Mouse (Mus musculus) intestine, embryonic 14.5 days (tissue): ENCODE measurements at regions not wholly inside any gene's neighbourhood (a gene's known extent, or its start where the extent isn't known, plus 50 kb on each side); places are given as distances from the start of the nearest gene placed in this dataset.

ENCODE experiments used
- ATAC-seq: fragments of 200-750 bp; cut with Nextera tagmentation; replicated peaks from 2 replicates; pipeline ENCODE4 v1.8.0; 2017; ENCODE audit warnings: low read depth, moderate number of reproducible peaks, moderate TSS enrichment, moderate library complexity; ENCODE audit not compliant: low FRiP score, low TSS enrichment
- DNase-seq: peaks from one replicate; pipeline ENCODE4 v3.0.0-alpha.2; 2018; ENCODE audit warnings: low spot score
- H3K27ac ChIP-seq: fragments of 300-500 bp; sonication (generic); 2 replicates; pipeline ENCODE4 v1.5.1; 2014; ENCODE audit warnings: low read depth, mild to moderate bottlenecking, control low read depth
- H3K27me3 ChIP-seq: fragments of 300-500 bp; sonication (generic); replicated peaks from 2 replicates; pipeline ENCODE4 v1.6.1; 2014; ENCODE audit warnings: low read length, control low read depth; ENCODE audit not compliant: control insufficient read depth, insufficient read depth
- H3K36me3 ChIP-seq: fragments of 300-500 bp; sonication (generic); 2 replicates; pipeline ENCODE4 v1.6.1; 2014; ENCODE audit warnings: low read length, control low read depth; ENCODE audit not compliant: control insufficient read depth, insufficient read depth
- H3K4me1 ChIP-seq: fragments of 300-500 bp; sonication (generic); replicated peaks from 2 replicates; pipeline ENCODE4 v1.6.1; 2014; ENCODE audit warnings: low read length, control low read depth, mixed read lengths; ENCODE audit not compliant: control insufficient read depth, insufficient read depth
- H3K4me2 ChIP-seq: fragments of 300-500 bp; sonication (generic); 2 replicates; pipeline ENCODE4 v1.6.1; 2014; ENCODE audit warnings: low read length
- H3K4me3 ChIP-seq: fragments of 300-500 bp; sonication (generic); 2 replicates; pipeline ENCODE4 v1.5.1; 2014; ENCODE audit warnings: low read depth, low read length, control low read depth, mixed read lengths
- H3K9ac ChIP-seq: fragments of 300-500 bp; sonication (generic); 2 replicates; pipeline ENCODE4 v1.6.1; 2014; ENCODE audit warnings: mild to moderate bottlenecking, low read length
- H3K9me3 ChIP-seq: fragments of 300-500 bp; sonication (generic); 2 replicates; pipeline ENCODE4 v1.6.1; 2016; ENCODE audit warnings: low read length, control low read depth; ENCODE audit not compliant: control insufficient read depth
- WGBS: fragments of 180-500 bp; shearing (Covaris S2); extraction: QIAGEN DNeasy Blood & Tissue Kit; methylation state at CpG from one replicate; pipeline ENCODE4 v1.1.7; 2014; 5-methylcytosine and 5-hydroxymethylcytosine counted together

DNA sequence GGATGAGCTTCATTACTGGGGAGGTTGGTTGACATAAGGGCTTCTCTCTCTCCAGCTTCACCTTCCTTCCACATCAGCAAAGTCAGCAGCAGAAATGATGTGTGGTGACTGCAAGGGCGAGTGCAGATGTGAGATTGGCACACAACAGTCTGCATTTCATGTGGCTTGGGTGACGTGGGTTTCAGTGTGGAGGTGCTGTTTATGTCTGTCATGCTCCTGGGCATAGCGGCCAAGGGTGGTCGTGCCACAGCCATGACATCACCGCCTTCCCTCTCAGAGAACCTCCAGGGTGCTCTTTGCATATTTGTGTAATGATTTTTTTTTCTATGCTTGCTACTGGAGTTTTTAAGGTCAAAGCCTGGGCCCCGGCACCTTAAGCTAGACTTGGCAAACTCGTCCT, 64.0 kb downstream of the Pthlh start:
- no peaks in the 10 kb centered on the region for H3K4me1 ChIP-seq
- H3K4me3 ChIP-seq: no peak overlapping the region
- H3K9me3 ChIP-seq: no peaks in the 10 kb centered on the region
- H3K27ac ChIP-seq: no peak overlapping the region
- 73% methylated on average over 7 of the region's 7 CpGs for WGBS
- H3K27me3 ChIP-seq: no peaks in the 10 kb centered on the region
- no peak overlapping the region for H3K4me2 ChIP-seq
- DNase-seq (no peak), ATAC-seq (no peak)
- H3K36me3 ChIP-seq: no peaks in the 10 kb centered on the region
- no peak overlapping the region for H3K9ac ChIP-seq

GRCm38 (mm10) chr6:147199411-147199810, 64.6 kb downstream of the Pthlh start:
- Histone ChIP-seq H3K36me3 (no peaks in the 10 kb centered on the region), H3K4me3 (no peak overlapping the region), H3K4me1 (no peaks in the 10 kb centered on the region), H3K9me3 (no peaks in the 10 kb centered on the region), H3K27ac (no peak overlapping the region), H3K27me3 (no peaks in the 10 kb centered on the region), H3K4me2 (no peak overlapping the region), H3K9ac (no peak overlapping the region)
- DNase-seq (no peak), ATAC-seq (no peak)

DNA sequence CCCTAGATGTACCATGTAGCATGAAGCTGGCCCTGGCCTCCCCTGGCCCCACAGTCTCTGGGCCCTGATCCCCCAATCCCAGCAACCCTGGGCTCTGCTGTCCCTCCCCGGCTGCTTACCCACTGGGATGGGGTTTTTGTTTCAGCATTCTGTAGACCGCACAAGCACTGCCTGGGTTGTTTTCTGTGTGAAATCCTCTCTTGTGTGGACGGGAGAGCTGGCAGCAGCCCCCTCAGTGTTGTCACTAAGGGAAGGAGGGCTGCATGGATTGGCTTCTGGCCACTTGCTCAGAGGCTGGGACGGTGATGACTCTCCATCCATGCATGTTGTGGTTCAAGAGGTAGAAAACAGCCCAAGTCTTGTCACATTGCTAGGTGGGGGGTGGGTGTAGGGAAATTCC, 67.6 kb downstream of the Pthlh start:
- ATAC-seq: no peak
- H3K36me3 ChIP-seq: no peaks in the 10 kb centered on the region
- no peaks in the 10 kb centered on the region for H3K4me1 ChIP-seq
- no peaks in the 10 kb centered on the region for H3K27me3 ChIP-seq
- H3K9ac ChIP-seq: no peak overlapping the region
- DNase-seq: no peak
- 68% methylated on average over 4 of the region's 4 CpGs for WGBS
- H3K27ac ChIP-seq: no peak overlapping the region
- H3K9me3 ChIP-seq: no peaks in the 10 kb centered on the region
- no peak overlapping the region for H3K4me3 ChIP-seq
- no peak overlapping the region for H3K4me2 ChIP-seq

DNA sequence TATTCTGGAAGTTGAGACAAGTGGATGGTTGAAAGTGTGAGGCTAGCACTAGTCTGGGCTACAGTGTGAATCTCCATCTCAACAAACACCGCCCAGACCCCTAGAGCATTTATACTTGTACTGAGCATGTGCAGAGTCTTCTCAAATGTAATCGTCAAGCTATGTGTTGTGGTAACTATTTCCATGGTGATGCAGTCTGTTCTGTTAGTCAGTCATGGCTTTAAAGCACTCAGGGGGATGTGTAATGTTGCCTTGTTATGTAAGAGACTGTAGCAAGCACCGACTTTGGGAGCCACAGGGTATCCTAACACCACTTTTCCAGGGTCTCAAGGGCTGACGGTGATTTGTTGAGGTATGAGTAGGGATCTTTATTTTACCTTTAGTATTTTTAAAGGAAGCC, 68.7 kb downstream of the Pthlh start:
- H3K9me3 ChIP-seq: no peaks in the 10 kb centered on the region
- H3K4me3 ChIP-seq: no peak overlapping the region
- H3K36me3 ChIP-seq: no peaks in the 10 kb centered on the region
- no peak overlapping the region for H3K27ac ChIP-seq
- no peaks in the 10 kb centered on the region for H3K4me1 ChIP-seq
- no peaks in the 10 kb centered on the region for H3K27me3 ChIP-seq
- WGBS: 81% methylated on average over 4 of the region's 4 CpGs
- ATAC-seq (no peak), DNase-seq (no peak)
- H3K9ac ChIP-seq: no peak overlapping the region
- H3K4me2 ChIP-seq: no peak overlapping the region

DNA sequence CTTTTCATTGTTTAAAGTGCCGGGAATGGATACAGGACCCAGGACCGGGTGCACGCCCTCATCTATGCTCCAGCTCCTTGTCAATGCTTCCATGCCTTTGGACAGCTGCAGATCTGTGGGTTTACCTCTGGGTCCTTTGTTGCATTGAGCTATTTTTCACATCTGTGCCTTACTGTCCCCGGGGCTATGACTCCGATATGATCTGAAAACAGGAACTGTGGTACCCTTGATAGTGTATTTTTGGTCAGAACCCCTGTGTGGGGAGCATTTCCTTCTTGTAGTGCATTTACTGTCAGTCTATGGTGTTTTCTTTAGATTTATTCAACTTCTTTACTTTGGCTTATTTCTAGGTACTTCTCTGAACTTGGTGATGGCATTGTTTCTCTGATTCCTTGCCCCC, 76.3 kb downstream of the Pthlh start:
- Histone ChIP-seq H3K27me3 (no peaks in the 10 kb centered on the region), H3K36me3 (no peaks in the 10 kb centered on the region), H3K4me3 (no peak overlapping the region), H3K4me1 (no peaks in the 10 kb centered on the region), H3K4me2 (no peak overlapping the region), H3K9ac (no peak overlapping the region), H3K27ac (no peak overlapping the region), H3K9me3 (no peaks in the 10 kb centered on the region)
- peak; percentile 36 for DNase-seq
- WGBS: 81% methylated on average over 5 of the region's 5 CpGs
- no peak for ATAC-seq

DNA sequence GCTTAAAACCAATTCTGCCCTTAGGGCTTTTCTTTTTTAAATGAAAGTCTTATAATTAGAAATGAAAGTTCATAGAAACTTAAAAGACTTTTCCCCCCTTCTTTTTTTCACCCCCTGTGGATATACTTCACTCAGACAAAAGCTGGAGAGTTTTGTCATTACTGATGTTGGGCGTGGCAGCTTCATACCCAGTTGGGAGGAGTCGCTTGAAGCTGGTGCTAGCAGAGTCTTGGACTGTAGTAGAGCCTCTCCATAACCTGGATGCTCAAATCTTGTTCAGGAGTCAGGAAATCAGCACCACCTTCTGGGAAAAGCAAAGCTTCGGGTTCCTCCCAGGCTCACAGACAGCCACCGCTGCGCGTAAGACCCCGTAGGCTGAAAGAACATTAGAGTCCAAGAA, 85.7 kb downstream of the Pthlh start:
- Histone ChIP-seq H3K9ac (no peak overlapping the region), H3K9me3 (no peaks in the 10 kb centered on the region), H3K27ac (no peak overlapping the region), H3K4me3 (no peak overlapping the region), H3K36me3 (no peaks in the 10 kb centered on the region), H3K4me1 (no peaks in the 10 kb centered on the region), H3K4me2 (no peak overlapping the region), H3K27me3 (no peaks in the 10 kb centered on the region)
- WGBS: 86% methylated on average over 7 of the region's 7 CpGs
- ATAC-seq (no peak), DNase-seq (no peak)

DNA sequence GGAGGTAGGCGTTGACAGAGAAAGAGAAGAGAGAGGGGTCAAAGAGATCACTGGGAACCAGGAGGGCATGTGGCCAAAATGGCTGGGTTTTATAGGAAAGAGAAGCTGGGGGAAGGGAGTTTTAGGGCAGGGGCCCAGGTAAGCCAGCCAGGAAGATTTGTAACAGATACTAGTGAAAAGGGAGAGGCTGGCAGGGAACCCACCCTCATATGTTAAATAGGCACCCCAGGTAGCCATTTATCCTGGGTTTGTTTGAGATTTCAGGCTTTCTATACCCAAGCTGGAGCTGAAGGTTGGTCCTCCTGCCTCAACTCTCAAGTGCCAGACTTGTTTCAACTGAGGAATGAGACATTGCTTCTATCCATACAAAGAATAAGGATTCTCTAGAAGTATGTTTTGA, 85.0 kb downstream of the Klhl42 start:
- WGBS: 64% methylated on average over 1 of the region's 1 CpGs
- no peak overlapping the region for H3K9ac ChIP-seq
- H3K27ac ChIP-seq: no peak overlapping the region
- ATAC-seq (no peak), DNase-seq (no peak)
- H3K27me3 ChIP-seq: no peaks in the 10 kb centered on the region
- H3K4me1 ChIP-seq: no peaks in the 10 kb centered on the region
- no peaks in the 10 kb centered on the region for H3K36me3 ChIP-seq
- no peak overlapping the region for H3K4me3 ChIP-seq
- no peak overlapping the region for H3K4me2 ChIP-seq
- no peaks in the 10 kb centered on the region for H3K9me3 ChIP-seq
